Mouse (Mus musculus) kidney, embryonic 14.5 days (tissue): ENCODE measurements at regions not wholly inside any gene's neighbourhood (a gene's known extent, or its start where the extent isn't known, plus 50 kb on each side); places are given as distances from the start of the nearest gene placed in this dataset.

Experiments used
- ATAC-seq: fragments of 200-750 bp; cut with Nextera tagmentation; 2 replicates; pipeline ENCODE4 v1.8.0; 2017; ENCODE audit warnings: moderate number of reproducible peaks, mild to moderate bottlenecking, moderate TSS enrichment, moderate library complexity; ENCODE audit not compliant: low FRiP score, low TSS enrichment
- H3K27ac ChIP-seq: fragments of 300-500 bp; sonication (generic); 2 replicates; pipeline ENCODE4 v1.5.1; 2014; ENCODE audit warnings: low read depth, mild to moderate bottlenecking, low read length, moderate library complexity, mixed read lengths
- H3K27me3 ChIP-seq: fragments of 300-500 bp; sonication (generic); 2 replicates; pipeline ENCODE4 v1.6.1; 2014; ENCODE audit warnings: mild to moderate bottlenecking, low read length; ENCODE audit not compliant: control insufficient read depth, insufficient read depth
- H3K36me3 ChIP-seq: fragments of 300-500 bp; sonication (generic); 2 replicates; pipeline ENCODE4 v1.6.1; 2014; ENCODE audit warnings: low read length, mixed read lengths; ENCODE audit not compliant: control insufficient read depth, insufficient read depth
- H3K4me1 ChIP-seq: fragments of 300-500 bp; sonication (generic); 2 replicates; pipeline ENCODE4 v1.6.1; 2014; ENCODE audit warnings: low read length, mixed read lengths; ENCODE audit not compliant: control insufficient read depth, insufficient read depth
- H3K4me2 ChIP-seq: fragments of 300-500 bp; sonication (generic); replicated peaks from 2 replicates; pipeline ENCODE4 v1.6.1; 2014; ENCODE audit warnings: low read depth, mild to moderate bottlenecking, low read length
- H3K4me3 ChIP-seq: fragments of 300-500 bp; sonication (generic); 2 replicates; pipeline ENCODE4 v1.5.1; 2014; ENCODE audit warnings: mild to moderate bottlenecking, low read length
- H3K9ac ChIP-seq: fragments of 300-500 bp; sonication (generic); 2 replicates; pipeline ENCODE4 v1.6.1; 2014; ENCODE audit warnings: low read depth, mild to moderate bottlenecking, low read length, moderate library complexity
- H3K9me3 ChIP-seq: fragments of 300-500 bp; sonication (generic); 2 replicates; pipeline ENCODE4 v1.6.1; 2016; ENCODE audit warnings: low read length; ENCODE audit not compliant: control insufficient read depth
- WGBS: fragments of 180-500 bp; shearing (Covaris S2); extraction: QIAGEN DNeasy Blood & Tissue Kit; methylation state at CpG from one replicate; pipeline ENCODE4 v1.1.7; 2014; 5-methylcytosine and 5-hydroxymethylcytosine counted together

DNA sequence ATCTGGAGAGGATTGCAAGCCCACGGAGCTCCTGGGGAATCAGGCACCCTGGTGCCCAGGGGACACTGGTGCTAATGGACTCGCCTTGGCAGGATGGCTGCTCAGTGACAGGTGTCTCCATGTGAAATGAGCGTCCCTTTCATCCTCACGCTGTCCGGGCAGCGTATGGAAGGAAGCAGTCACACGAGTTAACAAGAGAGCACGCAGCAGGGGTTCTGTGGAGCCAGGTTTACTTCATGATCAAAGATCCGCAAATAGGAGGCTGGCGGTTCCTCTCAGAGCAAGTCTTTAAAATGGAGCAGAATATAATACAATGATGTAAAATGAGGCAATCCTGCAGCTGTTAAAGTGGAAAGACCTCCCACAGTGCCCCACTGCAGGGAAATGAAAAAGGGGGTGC is 276.8 kb downstream of the Matn1 start:
- Histone ChIP-seq H3K4me2 (no peak overlapping the region), H3K27ac (no peak overlapping the region), H3K4me3 (no peak overlapping the region), H3K9me3 (no peaks in the 10 kb centered on the region), H3K36me3 (no peaks in the 10 kb centered on the region), H3K4me1 (no peaks in the 10 kb centered on the region), H3K9ac (no peak overlapping the region), H3K27me3 (no peaks in the 10 kb centered on the region)
- 88% methylated on average over 10 of the region's 10 CpGs for WGBS
- ATAC-seq = no peak

DNA sequence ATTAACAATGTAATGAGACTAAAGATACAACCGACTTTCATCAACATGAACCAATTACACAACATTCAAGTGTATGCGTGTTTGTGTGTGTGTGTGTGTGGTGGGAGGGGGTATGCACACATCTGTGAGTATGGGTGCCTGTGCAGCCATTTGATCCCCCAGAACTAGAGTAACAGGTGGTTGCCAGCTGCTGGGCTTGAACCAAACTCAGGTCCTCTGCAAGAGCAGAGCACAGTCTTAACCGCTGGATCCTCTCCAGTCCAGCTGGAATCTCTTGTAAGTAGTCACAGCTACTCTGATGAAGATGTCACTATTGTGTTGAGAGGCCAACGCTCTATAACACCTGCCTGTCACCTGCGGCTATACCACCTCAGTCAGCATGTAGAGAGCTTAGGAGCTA is 286.2 kb downstream of the Matn1 start:
- no peaks in the 10 kb centered on the region for H3K27me3 ChIP-seq
- no peaks in the 10 kb centered on the region for H3K4me1 ChIP-seq
- H3K36me3 ChIP-seq = no peaks in the 10 kb centered on the region
- no peak overlapping the region for H3K4me3 ChIP-seq
- ATAC-seq = no peak
- no peak overlapping the region for H3K4me2 ChIP-seq
- 93% methylated on average over 5 of the region's 5 CpGs for WGBS
- H3K27ac ChIP-seq = no peak overlapping the region
- no peaks in the 10 kb centered on the region for H3K9me3 ChIP-seq
- H3K9ac ChIP-seq = no peak overlapping the region

GRCm38 (mm10) chr4:131236611-131237031 is 292.4 kb downstream of the Matn1 start:
- no peak overlapping the region for H3K27ac ChIP-seq
- H3K4me3 ChIP-seq = no peak overlapping the region
- no peak overlapping the region for H3K4me2 ChIP-seq
- no peaks in the 10 kb centered on the region for H3K27me3 ChIP-seq
- H3K9me3 ChIP-seq = no peaks in the 10 kb centered on the region
- H3K4me1 ChIP-seq = no peaks in the 10 kb centered on the region
- ATAC-seq = no peak
- no peak overlapping the region for H3K9ac ChIP-seq
- WGBS = 64% methylated on average over 4 of the region's 4 CpGs
- H3K36me3 ChIP-seq = no peaks in the 10 kb centered on the region

- H3K4me1 ChIP-seq = no peaks in the 10 kb centered on the region
- ATAC-seq = no peak
- no peak overlapping the region for H3K9ac ChIP-seq
- 74% methylated on average over 3 of the region's 3 CpGs for WGBS
- H3K4me2 ChIP-seq = no peak overlapping the region
- no peak overlapping the region for H3K4me3 ChIP-seq
- no peaks in the 10 kb centered on the region for H3K27me3 ChIP-seq
- H3K36me3 ChIP-seq = no peaks in the 10 kb centered on the region
- H3K9me3 ChIP-seq = no peaks in the 10 kb centered on the region
- no peak overlapping the region for H3K27ac ChIP-seq
These were observed 294.4 kb downstream of the Matn1 start for GRCm38 (mm10) chr4:131238591-131238990.

- Histone ChIP-seq H3K27me3 (no peaks in the 10 kb centered on the region), H3K4me3 (no peak overlapping the region), H3K9ac (no peak overlapping the region), H3K36me3 (no peaks in the 10 kb centered on the region), H3K4me2 (no peak overlapping the region), H3K4me1 (no peaks in the 10 kb centered on the region), H3K27ac (no peak overlapping the region), H3K9me3 (no peaks in the 10 kb centered on the region)
- no peak for ATAC-seq
- 80% methylated on average over 5 of the region's 5 CpGs for WGBS
These were observed 294.9 kb downstream of the Matn1 start for GRCm38 (mm10) chr4:131239132-131239531.

DNA sequence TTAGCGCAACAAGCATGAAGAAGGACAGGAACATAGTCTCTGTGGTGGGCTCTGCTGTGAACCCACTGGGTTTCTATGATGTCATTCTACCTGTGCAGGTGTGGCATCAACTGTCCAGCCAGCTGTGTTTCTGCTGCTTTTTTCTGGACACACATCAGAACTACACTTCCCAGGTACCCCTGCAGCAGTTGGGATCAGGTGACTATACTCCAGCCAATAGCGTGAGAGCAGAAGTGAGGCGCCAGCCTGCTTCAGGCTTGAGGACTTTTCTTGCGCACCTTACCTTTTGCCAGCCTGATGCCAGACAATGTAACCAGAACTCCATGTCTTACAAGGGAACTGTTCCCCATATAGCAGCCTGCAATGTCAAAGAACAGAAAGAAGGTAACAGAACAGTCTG is 296.3 kb downstream of the Matn1 start:
- Histone ChIP-seq H3K36me3 (no peaks in the 10 kb centered on the region), H3K4me2 (no peak overlapping the region), H3K27me3 (no peaks in the 10 kb centered on the region), H3K4me3 (no peak overlapping the region), H3K9ac (no peak overlapping the region), H3K4me1 (no peaks in the 10 kb centered on the region), H3K9me3 (no peaks in the 10 kb centered on the region), H3K27ac (no peak overlapping the region)
- whole genome bisulfite sequencing = 88% methylated on average over 4 of the region's 4 CpGs
- ATAC-seq = no peak

- H3K4me1 ChIP-seq = no peaks in the 10 kb centered on the region
- H3K9ac ChIP-seq = no peak overlapping the region
- ATAC-seq = no peak
- 68% methylated on average over 4 of the region's 4 CpGs for WGBS
- no peaks in the 10 kb centered on the region for H3K36me3 ChIP-seq
- no peaks in the 10 kb centered on the region for H3K27me3 ChIP-seq
- H3K27ac ChIP-seq = no peak overlapping the region
- no peak overlapping the region for H3K4me2 ChIP-seq
- no peak overlapping the region for H3K4me3 ChIP-seq
- H3K9me3 ChIP-seq = no peaks in the 10 kb centered on the region
These were observed 298.1 kb downstream of the Matn1 start for GRCm38 (mm10) chr4:131242250-131242649.

DNA sequence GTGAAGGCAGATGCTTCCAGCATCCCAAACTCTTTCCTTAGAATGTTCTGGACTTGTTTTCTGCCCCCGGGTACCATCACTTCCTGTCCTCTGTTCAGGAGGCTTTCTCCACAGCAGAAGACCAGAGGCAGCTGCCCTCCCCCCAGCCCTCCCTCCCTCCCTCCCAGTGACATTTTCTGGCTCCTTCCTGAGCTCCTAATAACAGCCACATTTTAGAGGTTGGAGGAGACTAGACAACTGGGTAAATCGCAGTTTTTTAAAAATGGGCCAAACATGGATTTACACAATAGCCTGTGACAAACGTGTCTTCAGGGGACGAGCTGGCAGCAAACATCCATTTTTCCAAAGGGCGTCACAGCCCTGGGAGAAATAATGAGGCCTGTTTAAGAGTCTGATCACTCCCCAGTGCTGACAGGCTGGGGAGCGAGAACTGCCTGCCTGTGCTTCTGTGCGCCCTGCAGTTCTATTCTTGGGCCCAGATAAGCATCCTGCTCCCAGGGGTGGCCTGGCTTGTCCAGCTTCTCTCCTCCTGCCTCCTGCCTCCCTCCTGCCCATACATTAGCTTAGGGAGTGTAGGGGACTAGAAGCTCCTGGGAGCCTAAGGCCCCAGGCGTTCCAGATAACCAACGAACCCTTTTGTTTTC is 299.7 kb downstream of the Matn1 start:
- no peak for ATAC-seq
- Histone ChIP-seq H3K9ac (no peak overlapping the region), H3K9me3 (no peaks in the 10 kb centered on the region), H3K27ac (no peak overlapping the region), H3K4me3 (no peak overlapping the region), H3K36me3 (no peaks in the 10 kb centered on the region), H3K4me1 (no peaks in the 10 kb centered on the region), H3K4me2 (no peak overlapping the region), H3K27me3 (no peaks in the 10 kb centered on the region)
- WGBS = 55% methylated on average over 9 of the region's 9 CpGs

GRCm38 (mm10) chr4:131252602-131253442 is 308.6 kb downstream of the Matn1 start:
- Histone ChIP-seq H3K4me3 (peak overlapping the region; percentile 18), H3K9me3 (no peaks in the 10 kb centered on the region), H3K36me3 (no peaks in the 10 kb centered on the region), H3K27ac (no peak overlapping the region), H3K4me2 (peak overlapping the region; percentile 47), H3K4me1 (peaks cover 10% of the 10 kb centered on the region; the same call in 1 of the 2 replicates), H3K9ac (peak overlapping the region; percentile 47), H3K27me3 (no peaks in the 10 kb centered on the region)
- peak; percentile 85 for ATAC-seq
- 18% methylated on average over 30 of the region's 30 CpGs for WGBS
